Mouse (Mus musculus) activated CD4-positive, CD25-positive, alpha-beta regulatory T cell, adult 4 months (primary cell): ENCODE measurements around the gene 6030458C11Rik. TPM values are rescaled to one million over a fixed set of nuclear protein-coding genes. Genes with fewer than 3 reads are reported as not detected.

ENCODE experiments used
- ATAC-seq: one replicate; pipeline ENCODE4 v1.8.0; 2017
- polyA plus RNA-seq, 2 experiments: library from polyadenylated mRNA; unstranded; fragments of 100-300 nt; shearing (Covaris generic); gene quantifications; one replicate each; pipeline ENCODE4 v1.2.1; 2017

The 6030458C11Rik gene
- 10 to 100 TPM; 31.4 to 34.2 TPM for polyA plus RNA-seq

GRCm38 (mm10) chr15:12824197-12824952 is at the start of gene 6030458C11Rik, which contains the start of gene Drosha:
Gene 6030458C11Rik (minus strand): TSS chr15:12824649.
Gene Drosha (plus strand): TSS chr15:12824815.
- ATAC-seq = peak; percentile 99

DNA sequence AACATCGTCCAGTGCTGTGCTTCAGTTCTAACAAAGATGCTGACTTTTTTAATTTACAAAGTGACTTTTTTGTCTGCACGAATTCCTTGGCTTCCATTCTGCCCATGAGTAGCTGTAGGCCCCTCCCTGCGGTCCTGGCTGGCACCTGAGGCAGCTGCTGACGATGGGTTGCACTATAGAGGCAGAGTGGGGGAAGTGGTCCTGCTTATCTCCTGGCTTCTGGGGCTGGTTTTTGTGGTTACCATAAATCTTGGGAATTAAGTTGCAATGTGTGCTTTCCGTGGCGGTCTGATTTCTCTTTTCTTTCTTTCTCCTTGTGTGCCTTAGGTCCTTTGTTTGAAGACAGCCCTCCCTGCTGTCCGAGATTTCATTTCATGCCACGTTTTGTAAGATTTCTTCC is 42.8 kb upstream of the 6030458C11Rik start:
- no peak for ATAC-seq

DNA sequence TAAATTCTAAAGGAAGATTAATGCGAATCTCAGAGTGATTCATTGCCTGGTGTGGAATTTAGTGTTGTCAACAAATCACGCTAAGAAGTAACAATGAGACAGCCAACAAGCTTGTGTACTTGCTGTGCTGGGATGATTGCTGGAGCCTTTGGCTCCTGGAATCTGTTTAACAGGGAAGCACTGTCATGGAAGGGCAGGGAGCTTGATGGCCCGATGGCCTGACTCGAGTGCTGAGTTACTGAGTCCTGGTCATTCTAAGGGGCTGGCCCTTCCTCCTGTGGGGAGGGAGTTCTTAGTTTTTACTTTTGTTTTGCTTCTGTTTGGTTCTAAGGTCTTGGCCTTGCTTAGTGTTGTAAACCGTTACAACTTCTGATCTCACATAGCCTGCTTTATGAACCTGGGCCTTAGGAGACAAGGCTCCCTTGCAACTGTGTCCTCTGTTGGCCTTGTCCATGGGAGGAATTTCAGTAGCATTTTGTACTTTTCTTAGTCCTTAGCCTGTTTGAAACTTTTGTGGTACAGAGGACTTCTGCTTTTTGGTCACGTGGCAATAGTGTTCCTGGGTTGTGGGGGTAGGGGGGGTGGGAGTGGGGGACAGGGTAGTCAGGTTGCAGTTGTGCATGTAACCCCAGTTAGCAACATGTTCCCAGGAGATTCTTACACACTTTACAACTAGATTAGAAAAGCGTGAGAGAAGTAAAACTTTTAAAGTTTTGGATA is 41.3 kb upstream of the 6030458C11Rik start:
- ATAC-seq = no peak

DNA sequence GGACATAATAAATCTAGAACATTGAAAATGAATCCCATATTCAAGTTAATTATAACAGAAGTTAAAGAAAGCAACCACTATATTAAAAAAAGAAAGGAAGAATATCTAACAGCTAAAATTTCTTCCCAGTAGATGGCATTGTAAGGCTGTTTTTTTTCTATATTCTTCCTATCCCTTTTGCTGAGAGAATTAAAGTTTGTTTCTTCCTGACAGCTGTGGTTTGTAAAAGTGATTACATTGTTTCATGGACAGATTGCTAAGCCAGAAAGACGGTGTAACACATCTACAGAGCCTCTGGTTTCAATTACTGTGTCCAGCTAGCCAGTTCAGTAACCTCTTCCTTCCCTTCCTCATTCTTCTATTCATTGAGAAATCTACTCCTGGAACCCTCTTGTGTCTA is 39.2 kb upstream of the 6030458C11Rik start:
- ATAC-seq = no peak

DNA sequence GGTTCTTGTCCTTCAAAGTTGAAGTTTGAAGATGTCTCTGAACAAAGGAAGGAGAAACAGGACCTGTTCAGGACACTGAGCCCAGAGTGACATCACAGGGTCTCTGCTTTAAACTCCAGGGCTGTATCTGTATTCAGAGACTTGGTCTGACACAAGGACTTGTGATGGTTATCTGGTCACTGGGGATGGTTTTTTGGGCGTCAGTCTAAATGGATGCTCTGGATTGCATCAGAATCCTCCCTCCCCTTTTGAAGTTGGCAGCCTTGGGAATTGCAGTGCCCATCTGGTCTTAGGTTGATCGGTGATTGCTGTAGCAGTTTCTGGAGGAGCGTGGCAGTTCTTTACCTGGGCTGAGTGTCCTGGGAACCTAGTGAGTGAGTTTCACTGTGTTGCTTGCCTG is 37.6 kb upstream of the 6030458C11Rik start:
- ATAC-seq = no peak

GRCm38 (mm10) chr15:12858645-12859044 is 34.2 kb upstream of the 6030458C11Rik start:
- no peak for ATAC-seq

GRCm38 (mm10) chr15:12857840-12858516 is 33.5 kb upstream of the 6030458C11Rik start:
- ATAC-seq = no peak

DNA sequence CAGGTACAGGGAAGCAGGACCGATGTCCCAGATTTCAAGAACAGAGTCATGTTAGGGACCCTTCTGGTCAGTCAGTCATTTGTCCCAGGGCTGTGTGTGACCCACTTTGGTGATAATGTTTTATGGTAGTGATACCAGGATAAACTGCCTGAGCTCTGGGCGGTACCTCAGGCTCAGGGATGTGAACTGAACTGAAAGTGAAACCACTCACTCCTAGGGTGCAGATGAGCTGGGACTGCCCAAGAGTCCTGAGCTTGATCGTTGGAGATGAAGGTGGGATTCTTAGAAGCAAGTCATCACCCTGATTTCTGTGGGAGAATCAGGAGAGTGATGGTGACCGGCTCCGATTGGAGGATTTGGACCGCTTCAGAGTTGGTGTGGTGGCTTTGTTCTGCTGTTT is 32.3 kb upstream of the 6030458C11Rik start:
- peak; percentile 94 for ATAC-seq

- ATAC-seq = no peak
These were observed 29.0 kb upstream of the 6030458C11Rik start for GRCm38 (mm10) chr15:12853471-12853870.

DNA sequence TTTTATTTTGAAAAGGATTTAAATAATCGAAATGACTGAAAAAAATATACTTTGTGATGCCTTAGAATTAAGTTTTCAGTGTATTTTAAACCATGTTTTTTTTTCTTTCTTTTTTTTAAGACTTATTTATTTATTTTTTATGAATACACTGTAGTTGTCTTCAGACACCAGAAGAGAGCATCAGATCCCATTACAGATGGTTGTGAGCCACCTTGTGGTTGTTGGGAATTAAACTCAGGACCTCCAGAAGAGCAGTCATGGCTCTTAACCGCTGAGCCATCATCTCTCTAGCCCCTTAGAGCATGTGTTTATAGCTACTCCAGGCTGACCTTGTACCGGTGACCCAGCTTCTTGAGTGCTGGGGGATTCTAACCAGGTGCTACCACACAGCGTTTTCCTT is 24.9 kb upstream of the 6030458C11Rik start:
- no peak for ATAC-seq

DNA sequence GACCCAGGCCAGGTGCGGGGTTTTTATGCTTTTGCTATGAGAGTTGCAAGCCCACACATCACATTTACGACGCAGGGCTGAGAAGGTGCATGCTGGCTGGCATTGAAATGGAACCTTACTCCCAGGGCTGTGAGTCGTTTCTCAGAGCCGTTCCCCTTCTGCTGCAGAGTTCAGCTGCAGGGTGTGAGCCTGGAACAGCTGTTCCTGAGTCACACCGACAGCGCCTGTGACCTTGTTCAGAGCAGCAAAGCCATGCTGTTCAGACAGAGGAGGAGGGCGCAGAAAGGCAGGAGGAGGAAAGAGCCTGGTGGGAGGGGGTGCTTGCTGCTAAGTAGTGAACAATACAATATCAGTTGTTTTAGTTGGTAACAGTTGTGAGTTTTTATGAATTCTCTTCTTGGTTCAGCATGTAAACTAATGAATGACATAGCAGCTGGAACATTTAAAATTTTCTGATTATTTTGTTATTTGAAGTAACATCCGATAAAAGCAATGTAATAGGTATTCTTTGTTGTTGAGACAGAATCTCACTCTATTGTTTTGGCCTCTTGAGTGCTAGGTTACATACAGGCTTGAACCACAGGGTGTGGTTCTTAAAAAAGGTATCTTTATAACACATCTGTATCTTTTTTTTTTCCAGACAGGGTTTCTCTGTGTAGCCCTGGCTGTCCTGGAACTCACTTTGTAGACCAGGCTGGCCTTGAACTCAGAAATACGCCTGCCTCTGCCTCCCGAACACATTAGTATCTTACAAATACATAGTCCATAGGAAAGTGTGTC is 23.9 kb upstream of the 6030458C11Rik start:
- no peak for ATAC-seq

DNA sequence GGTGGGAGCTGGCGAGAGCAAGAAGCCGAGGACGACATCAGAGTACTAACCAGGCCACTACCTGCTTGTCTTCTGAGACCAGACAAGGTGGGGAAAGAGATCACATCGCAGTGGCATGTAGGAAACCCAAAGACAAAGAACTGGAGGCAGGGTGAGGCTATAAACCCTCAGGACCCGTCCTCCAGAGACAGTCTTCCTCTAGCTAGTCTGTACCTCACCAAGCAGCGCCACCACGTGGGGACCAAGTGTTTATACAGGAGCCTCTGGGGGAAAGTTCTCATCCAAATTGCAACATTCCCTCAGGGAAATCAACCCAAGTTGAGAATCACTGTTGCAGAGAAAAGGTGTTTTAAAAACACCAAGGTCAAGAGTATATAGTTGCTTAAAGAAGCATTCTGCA is 18.4 kb upstream of the 6030458C11Rik start:
- ATAC-seq = no peak

DNA sequence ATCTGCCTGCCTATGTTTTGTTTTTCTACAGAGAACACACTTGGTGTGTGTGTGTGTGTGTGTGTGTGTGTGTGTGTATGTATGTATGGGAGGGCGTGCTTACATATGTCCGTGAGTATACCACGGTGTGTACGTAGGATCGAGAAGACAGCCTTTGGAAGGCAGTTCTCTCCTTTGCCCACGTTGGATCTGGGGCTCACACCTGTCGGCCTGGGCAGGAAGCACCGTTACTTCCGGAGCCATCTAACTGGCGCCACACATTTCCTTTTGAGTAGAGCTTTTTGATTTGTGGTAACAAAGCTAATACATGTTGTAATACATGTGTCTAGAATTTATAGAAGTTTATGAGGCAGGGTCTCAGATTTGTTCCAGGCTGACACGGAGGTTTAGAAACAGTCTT is 16.3 kb upstream of the 6030458C11Rik start:
- peak; percentile 69 for ATAC-seq

- ATAC-seq = no peak
These were observed 9.8 kb upstream of the 6030458C11Rik start for GRCm38 (mm10) chr15:12834231-12834630.

DNA sequence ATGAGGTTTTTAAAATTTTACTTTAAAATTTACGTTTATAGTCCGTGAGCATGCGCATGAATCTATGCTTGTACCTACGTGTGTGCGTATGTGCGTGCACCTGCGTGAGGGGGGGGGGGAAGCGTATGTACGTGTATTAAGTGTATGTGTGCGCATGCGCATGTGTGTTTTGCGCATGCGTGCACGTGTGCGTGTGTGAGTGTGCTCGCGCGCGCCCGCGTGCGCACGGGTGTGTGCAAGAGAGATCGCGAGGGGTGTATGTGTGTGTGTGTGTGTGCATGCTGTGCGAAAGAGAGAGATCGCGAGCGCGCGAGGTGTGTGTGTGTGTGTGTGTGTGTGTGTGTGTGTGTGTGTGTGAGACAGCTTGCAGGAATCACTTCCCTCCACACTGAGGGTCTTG is 8.9 kb upstream of the 6030458C11Rik start:
- ATAC-seq = no peak

DNA sequence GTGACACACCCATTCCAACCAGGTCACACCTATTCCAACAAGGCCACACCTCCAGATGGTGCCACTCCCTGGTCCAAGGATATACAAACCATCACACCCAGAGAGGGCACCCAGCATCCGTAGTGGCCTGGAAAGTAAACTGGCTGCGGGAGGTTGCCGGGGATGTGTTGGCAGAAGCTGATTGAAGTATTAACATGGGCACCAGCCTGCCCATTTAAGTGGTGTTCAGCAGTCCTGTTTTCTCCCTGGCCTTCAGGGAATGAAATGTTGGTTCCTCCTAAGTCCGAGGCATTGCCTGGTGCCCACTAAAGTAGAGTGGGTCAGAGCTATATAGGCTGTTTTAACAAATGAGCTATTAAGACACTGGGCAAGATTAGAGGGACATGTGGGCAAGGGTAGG is 8.2 kb upstream of the 6030458C11Rik start:
- no peak for ATAC-seq

GRCm38 (mm10) chr15:12829878-12830277 is 5.4 kb upstream of the 6030458C11Rik start:
- no peak for ATAC-seq

DNA sequence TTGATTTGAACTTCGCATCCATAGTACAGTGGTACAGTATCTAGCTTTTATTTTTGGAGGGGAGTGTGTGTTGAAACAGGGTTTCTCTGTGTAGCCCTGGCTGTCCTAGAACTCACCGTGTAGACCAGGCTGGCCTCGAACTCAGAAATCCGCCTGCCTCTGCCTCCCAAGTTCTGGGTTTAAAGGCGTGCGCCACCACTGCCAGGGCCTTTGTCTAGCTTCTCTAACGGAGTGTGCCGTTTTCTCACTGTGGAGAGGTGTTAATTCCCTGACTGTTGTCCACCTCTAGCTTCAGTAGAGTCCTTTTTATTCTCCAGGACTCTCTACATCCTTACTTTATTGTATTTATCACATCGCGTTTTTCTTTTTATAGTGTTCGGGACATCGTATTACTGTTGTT is 959 bp upstream of the 6030458C11Rik start:
- ATAC-seq = no peak

- peak; percentile 35 for ATAC-seq
These were observed 516 bp upstream of the 6030458C11Rik start for GRCm38 (mm10) chr15:12824965-12825364.

DNA sequence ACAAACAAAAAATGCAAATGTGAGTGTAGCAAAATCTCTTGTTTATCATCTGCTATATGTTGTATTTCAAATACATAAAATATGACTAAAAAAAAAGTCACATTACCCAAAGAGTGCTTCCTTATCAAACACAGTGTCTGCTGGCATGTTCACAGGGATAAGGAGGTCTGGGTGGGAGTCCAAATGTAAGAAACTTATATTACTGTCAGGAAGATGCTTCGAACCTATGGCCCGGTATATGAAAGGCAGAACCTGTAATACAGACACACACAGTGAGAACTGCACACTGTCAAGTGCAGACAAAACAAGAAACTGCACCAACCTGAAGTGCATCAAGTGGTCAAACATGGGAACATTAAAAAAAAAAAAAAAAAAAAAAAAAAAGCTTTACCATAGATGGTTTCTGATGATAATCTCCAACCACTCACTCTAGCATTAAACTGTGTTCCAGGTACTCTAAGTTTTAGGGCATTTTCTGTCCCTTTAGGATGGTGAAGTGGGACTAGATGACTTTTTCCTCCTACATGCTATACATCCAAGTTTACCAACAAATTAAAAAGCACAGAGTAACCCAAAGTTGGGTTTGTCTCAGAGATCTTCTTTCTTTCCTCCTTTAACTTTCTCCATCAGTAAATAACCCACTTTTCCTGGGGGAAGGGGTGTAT is 862 bp downstream of the 6030458C11Rik start:
- no peak for ATAC-seq

DNA sequence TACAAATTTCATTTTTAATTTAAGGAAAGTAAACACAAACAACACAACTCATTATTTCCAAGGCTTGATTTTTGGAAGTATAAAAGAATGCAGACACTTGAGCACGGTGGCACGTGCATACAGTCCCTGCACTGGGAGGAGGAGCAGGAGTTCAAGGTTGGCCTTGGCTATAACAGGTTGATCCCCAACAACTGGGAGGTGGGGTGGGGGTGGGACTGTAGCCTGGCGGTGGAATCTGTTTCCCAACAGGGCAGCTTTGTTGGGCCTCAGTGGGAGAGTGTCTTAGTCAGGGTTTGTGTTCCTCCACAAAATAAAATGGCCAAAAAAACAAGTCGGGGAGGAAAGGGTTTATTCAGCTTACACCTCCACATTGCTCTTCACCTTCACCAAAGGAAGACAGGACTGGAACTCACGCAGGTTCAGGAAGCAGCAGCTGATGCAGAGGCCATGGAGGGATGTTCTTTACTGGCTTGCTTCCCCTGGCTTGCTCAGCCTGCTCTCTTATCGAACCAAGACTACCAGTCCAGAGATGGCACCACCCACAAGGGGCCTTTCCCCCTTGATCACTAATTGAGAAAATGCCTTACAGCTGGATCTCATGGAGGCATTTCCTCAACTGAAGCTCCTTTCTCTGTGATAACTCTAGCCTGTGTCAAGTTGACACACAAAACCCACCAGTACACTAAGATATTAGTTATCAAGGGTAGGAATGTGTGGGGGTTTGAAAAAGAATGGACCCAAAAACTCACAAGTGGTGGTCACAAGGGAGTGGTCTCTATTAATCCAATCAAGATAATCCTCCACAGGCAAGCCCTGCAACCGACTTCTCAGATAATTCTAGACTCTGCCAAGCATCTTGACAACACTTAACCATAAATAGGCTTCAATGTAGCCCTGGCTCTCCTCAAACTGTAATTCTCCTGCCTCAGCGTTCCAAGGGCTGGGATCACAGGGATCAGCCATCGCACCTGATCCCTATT is 1.7 kb downstream of the 6030458C11Rik start:
- ATAC-seq = no peak
